Mouse (Mus musculus): ENCODE data around the gene Ccdc88c. TPM values are rescaled to one million over a fixed set of nuclear protein-coding genes. Genes with fewer than 3 reads are reported as not detected.
A peak's percentile ranks its signal among the peaks of the same experiment; 100 is the strongest.

The Ccdc88c gene
- polyA plus RNA-seq, 1 experiment from 2014 or later: 5.7 TPM

DNA sequence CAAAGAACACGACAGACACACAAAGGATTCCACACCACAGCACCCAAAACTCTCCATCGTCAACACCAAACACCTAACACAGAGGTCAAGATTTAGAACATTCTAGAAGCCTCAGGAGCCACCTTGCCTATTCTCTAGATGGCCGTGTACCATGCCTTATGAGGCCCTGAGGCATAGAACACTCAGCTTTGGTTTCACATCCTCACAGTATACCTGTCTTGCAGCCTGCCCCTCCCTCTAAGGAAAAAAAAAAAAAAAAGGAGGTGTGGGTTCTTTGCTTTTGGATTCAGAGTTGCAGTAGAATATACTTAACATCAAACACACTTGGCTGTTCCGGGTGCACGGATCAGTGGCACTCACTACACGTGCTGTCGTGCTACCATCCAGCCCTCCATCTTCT lies 17.8 kb downstream of the Ccdc88c start:
- no peak for DNase-seq (ENCODE audit: low spot score)
- WGBS: 65% methylated on average over 7 of the region's 7 CpGs
- TF ChIP-seq CTCF (IDR thresholded peaks at IDR 0.05; ENCODE audit: low read depth) (no peak), EP300 (optimal IDR thresholded peaks at IDR 0.05) (no peak)
- Histone ChIP-seq H3K9me3 (ENCODE audit: control insufficient read depth, low read length) (no peaks in the 10 kb centered on the region), H3K4me1 (replicated peaks; ENCODE audit: control insufficient read depth, insufficient read depth) (peaks cover 11% of the 10 kb centered on the region; the same call in 1 of the 2 replicates), H3K27ac (replicated peaks) (peak overlapping the region; percentile 49), H3K27me3 (ENCODE audit: control insufficient read depth, insufficient read depth, low read length) (no peaks in the 10 kb centered on the region), H3K4me3 (ENCODE audit: low read depth, low read length) (no peak overlapping the region), H3K36me3 (ENCODE audit: control insufficient read depth, insufficient read depth, low read length) (no peaks in the 10 kb centered on the region), H3K9ac (ENCODE audit: low read length) (no peak overlapping the region), H3K4me2 (replicated peaks; ENCODE audit: low read depth) (no peak overlapping the region)
- no peak for ATAC-seq (ENCODE audit: low FRiP score, low TSS enrichment)

DNA sequence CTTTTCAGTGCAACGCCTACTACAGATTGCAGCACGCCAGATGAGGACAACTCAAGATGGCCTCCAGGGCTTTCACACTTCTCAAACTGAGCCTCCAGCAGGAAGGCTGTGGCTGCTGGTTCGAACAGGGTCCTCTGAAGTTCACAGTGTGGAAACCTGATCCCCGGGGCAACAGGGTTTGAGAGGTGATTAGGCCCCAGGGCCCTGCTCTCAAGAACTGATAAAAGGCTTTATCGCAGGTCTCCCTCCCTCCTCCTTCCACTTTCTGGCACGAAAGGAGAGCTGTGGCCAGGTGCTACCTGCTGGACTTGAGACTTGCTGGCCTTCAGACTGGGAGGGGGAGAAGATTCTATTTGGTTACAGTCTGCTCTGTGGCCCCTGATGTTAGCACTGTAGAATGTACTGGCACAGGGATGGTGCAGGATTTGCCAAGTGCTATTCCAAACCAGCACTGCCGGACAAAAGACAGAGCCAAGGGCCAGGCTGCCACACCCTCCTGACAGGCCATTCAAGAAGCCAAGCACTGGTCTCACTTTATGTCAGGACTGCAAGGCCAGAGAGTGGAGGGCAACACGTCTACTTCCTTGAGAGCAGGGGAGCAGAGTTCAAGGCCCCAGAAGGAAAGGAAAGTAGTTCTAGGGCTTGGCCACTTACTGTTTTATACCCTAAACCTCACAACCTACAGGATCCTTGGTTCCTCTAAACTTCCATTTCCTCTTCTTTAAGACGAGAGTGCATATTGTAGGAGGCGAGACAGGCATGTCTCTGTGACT lies 18.5 kb downstream of the Ccdc88c start:
- no peak overlapping the region for H3K4me3 ChIP-seq (ENCODE audit: low read depth, low read length)
- DNase-seq (ENCODE audit: low spot score): peak; percentile 79
- no peaks in the 10 kb centered on the region for H3K36me3 ChIP-seq (ENCODE audit: control insufficient read depth, insufficient read depth, low read length)
- TF ChIP-seq EP300 (optimal IDR thresholded peaks at IDR 0.05): no peak
- no peak for TF ChIP-seq CTCF (IDR thresholded peaks at IDR 0.05; ENCODE audit: low read depth)
- no peak overlapping the region for H3K9ac ChIP-seq (ENCODE audit: low read length)
- WGBS: 45% methylated on average over 10 of the region's 10 CpGs
- H3K4me1 ChIP-seq (replicated peaks; ENCODE audit: control insufficient read depth, insufficient read depth): peaks cover 10% of the 10 kb centered on the region; the same call in 1 of the 2 replicates
- no peaks in the 10 kb centered on the region for H3K9me3 ChIP-seq (ENCODE audit: control insufficient read depth, low read length)
- no peak overlapping the region for H3K4me2 ChIP-seq (replicated peaks; ENCODE audit: low read depth)
- no peaks in the 10 kb centered on the region for H3K27me3 ChIP-seq (ENCODE audit: control insufficient read depth, insufficient read depth, low read length)
- H3K27ac ChIP-seq (replicated peaks): peak overlapping the region; percentile 49
- ATAC-seq (ENCODE audit: low FRiP score, low TSS enrichment): peak; percentile 81

DNA sequence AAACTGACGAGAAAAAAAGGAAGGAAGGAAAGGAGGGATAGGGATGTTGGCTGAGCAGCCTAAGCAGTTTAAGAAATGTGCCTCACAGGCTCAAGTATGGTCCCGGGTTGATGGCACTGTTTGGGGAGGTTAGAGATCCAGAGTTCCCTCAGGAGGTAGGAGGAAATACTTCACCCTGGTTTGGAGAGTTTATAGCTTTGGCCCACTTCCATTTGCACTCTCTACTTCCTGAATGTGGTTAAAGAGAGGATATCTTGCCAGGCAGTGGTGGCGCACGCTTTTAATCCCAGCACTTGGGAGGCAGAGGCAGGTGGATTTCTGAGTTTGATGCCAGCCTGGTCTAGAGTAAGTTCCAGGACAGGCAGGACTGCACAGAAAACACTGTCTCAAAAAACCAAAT lies 19.6 kb downstream of the Ccdc88c start:
- TF ChIP-seq CTCF (IDR thresholded peaks at IDR 0.05; ENCODE audit: low read depth) (no peak), EP300 (optimal IDR thresholded peaks at IDR 0.05) (no peak)
- no peak overlapping the region for H3K27ac ChIP-seq (replicated peaks)
- ATAC-seq (ENCODE audit: low FRiP score, low TSS enrichment) (no peak), DNase-seq (ENCODE audit: low spot score) (no peak)
- no peaks in the 10 kb centered on the region for H3K27me3 ChIP-seq (ENCODE audit: control insufficient read depth, insufficient read depth, low read length)
- no peak overlapping the region for H3K4me2 ChIP-seq (replicated peaks; ENCODE audit: low read depth)
- 70% methylated on average over 4 of the region's 4 CpGs for WGBS
- H3K9ac ChIP-seq (ENCODE audit: low read length): no peak overlapping the region
- H3K36me3 ChIP-seq (ENCODE audit: control insufficient read depth, insufficient read depth, low read length): no peaks in the 10 kb centered on the region
- H3K4me1 ChIP-seq (replicated peaks; ENCODE audit: control insufficient read depth, insufficient read depth): peaks cover 10% of the 10 kb centered on the region; the same call in 1 of the 2 replicates
- no peaks in the 10 kb centered on the region for H3K9me3 ChIP-seq (ENCODE audit: control insufficient read depth, low read length)
- H3K4me3 ChIP-seq (ENCODE audit: low read depth, low read length): no peak overlapping the region

DNA sequence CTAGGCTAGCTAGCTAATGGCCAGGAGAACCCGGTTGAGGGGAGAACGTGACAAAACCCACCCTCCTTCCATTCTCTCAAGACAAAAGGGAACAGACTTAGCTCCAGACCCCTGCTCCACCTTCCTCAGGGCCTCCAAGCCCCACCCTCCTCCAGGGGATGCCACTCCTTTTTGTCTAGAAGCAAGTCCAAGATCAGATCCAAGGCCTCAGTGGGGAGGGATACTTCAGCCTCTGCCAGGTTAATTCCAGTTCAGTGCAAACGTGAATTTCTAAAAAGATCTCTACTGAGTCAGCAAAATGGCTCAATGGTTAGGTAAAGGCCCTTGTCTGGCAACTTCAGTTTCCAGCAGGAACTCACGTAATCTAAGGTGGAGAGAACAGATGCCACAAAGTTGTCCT lies 20.2 kb downstream of the Ccdc88c start:
- Histone ChIP-seq H3K4me1 (replicated peaks; ENCODE audit: control insufficient read depth, insufficient read depth) (peaks cover 10% of the 10 kb centered on the region; the same call in 1 of the 2 replicates), H3K4me3 (ENCODE audit: low read depth, low read length) (no peak overlapping the region), H3K9ac (ENCODE audit: low read length) (no peak overlapping the region), H3K9me3 (ENCODE audit: control insufficient read depth, low read length) (no peaks in the 10 kb centered on the region), H3K36me3 (ENCODE audit: control insufficient read depth, insufficient read depth, low read length) (no peaks in the 10 kb centered on the region), H3K4me2 (replicated peaks; ENCODE audit: low read depth) (no peak overlapping the region), H3K27ac (replicated peaks) (peak overlapping the region; percentile 56), H3K27me3 (ENCODE audit: control insufficient read depth, insufficient read depth, low read length) (no peaks in the 10 kb centered on the region)
- ATAC-seq (ENCODE audit: low FRiP score, low TSS enrichment): no peak
- TF ChIP-seq EP300 (optimal IDR thresholded peaks at IDR 0.05) (no peak), CTCF (IDR thresholded peaks at IDR 0.05; ENCODE audit: low read depth) (no peak)
- WGBS: 42% methylated on average over 4 of the region's 4 CpGs
- DNase-seq (ENCODE audit: low spot score): no peak

DNA sequence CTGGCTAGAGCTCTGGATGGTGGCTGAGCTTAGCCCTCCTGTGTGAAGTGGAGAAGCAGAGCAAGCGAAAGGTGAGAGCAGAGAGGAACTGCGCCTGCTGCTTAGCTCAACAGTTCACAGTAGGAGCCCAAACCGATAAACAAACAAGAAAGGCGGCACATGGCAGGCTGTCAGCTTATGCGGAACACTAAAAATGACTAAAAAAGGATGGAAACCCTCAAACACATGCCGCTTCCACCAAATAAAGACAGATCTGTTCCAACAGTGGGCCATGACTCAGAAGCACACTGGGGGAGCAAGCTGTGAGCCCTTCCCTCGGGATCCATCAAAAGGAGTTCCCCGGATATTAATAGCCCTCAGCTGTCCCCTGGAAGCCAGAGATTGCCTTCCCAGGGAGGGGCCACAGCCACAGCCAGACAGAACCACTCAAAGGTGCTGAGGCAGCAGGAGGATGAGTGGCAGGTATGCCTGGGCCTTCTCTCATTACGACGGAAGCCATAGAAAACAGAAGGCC lies 20.8 kb downstream of the Ccdc88c start:
- no peak for DNase-seq (ENCODE audit: low spot score)
- no peak overlapping the region for H3K4me2 ChIP-seq (replicated peaks; ENCODE audit: low read depth)
- H3K27me3 ChIP-seq (ENCODE audit: control insufficient read depth, insufficient read depth, low read length): no peaks in the 10 kb centered on the region
- peak overlapping the region; percentile 56 for H3K27ac ChIP-seq (replicated peaks)
- TF ChIP-seq CTCF (IDR thresholded peaks at IDR 0.05; ENCODE audit: low read depth): no peak
- no peak for TF ChIP-seq EP300 (optimal IDR thresholded peaks at IDR 0.05)
- no peak overlapping the region for H3K9ac ChIP-seq (ENCODE audit: low read length)
- no peaks in the 10 kb centered on the region for H3K36me3 ChIP-seq (ENCODE audit: control insufficient read depth, insufficient read depth, low read length)
- no peak overlapping the region for H3K4me3 ChIP-seq (ENCODE audit: low read depth, low read length)
- peaks cover 10% of the 10 kb centered on the region; the same call in 1 of the 2 replicates for H3K4me1 ChIP-seq (replicated peaks; ENCODE audit: control insufficient read depth, insufficient read depth)
- ATAC-seq (ENCODE audit: low FRiP score, low TSS enrichment): no peak
- H3K9me3 ChIP-seq (ENCODE audit: control insufficient read depth, low read length): no peaks in the 10 kb centered on the region
- 25% methylated on average over 10 of the region's 10 CpGs for WGBS

DNA sequence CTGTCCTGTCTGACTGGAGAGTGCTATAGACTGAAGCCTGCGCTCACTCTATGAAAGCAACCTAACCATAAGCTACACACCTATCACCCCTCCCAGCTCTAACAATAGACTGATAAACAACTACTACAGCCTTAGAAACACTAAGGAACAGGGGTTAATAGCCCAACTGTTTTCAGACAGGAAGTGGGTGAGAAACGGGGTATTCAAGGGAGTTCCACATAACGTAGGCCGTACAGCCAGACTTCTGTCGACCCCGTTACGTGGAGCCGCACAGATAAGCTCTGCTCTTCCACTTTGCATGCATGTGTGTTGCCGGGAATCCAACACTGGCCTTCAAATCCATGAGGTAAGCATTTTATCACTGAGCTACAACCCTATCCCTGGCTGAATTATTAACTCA lies 21.4 kb downstream of the Ccdc88c start:
- H3K27me3 ChIP-seq (ENCODE audit: control insufficient read depth, insufficient read depth, low read length): no peaks in the 10 kb centered on the region
- ATAC-seq (ENCODE audit: low FRiP score, low TSS enrichment) (no peak), DNase-seq (ENCODE audit: low spot score) (no peak)
- H3K4me1 ChIP-seq (replicated peaks; ENCODE audit: control insufficient read depth, insufficient read depth): peaks cover 7% of the 10 kb centered on the region; the same call in 1 of the 2 replicates
- H3K36me3 ChIP-seq (ENCODE audit: control insufficient read depth, insufficient read depth, low read length): no peaks in the 10 kb centered on the region
- TF ChIP-seq CTCF (IDR thresholded peaks at IDR 0.05; ENCODE audit: low read depth) (no peak), EP300 (optimal IDR thresholded peaks at IDR 0.05) (no peak)
- no peak overlapping the region for H3K27ac ChIP-seq (replicated peaks)
- no peak overlapping the region for H3K9ac ChIP-seq (ENCODE audit: low read length)
- no peak overlapping the region for H3K4me3 ChIP-seq (ENCODE audit: low read depth, low read length)
- H3K9me3 ChIP-seq (ENCODE audit: control insufficient read depth, low read length): no peaks in the 10 kb centered on the region
- no peak overlapping the region for H3K4me2 ChIP-seq (replicated peaks; ENCODE audit: low read depth)
- WGBS: 67% methylated on average over 9 of the region's 9 CpGs

All from stomach, postnatal 0 days (tissue).